Mouse (Mus musculus): ENCODE data around the gene Vav3. TPM values are rescaled to one million over a fixed set of nuclear protein-coding genes. Genes with fewer than 3 reads are reported as not detected.

Vav3 gene
- polyA plus RNA-seq, 1 experiment, result 3.8 TPM

DNA sequence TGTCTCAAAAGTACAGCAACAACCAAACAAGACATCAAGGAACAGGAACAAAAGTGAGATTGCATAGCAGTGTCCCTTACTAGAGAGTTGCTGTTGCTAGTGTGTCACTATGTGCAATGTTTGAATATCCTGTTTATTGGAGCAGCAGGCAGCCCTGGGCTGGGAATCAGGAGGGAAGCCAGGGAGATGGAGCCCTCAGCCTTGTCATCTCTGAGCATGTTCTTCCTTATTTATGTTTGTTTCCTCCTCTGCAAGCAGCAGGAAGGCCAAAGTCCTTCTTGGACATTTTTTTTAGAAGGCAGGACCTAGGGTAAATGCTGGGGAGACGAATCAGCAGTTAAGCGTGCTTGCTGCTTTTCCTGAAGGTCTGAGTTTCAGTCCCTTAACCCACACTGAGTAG lies 140.2 kb downstream of the Vav3 start:
- TF ChIP-seq POLR2A (IDR thresholded peaks at IDR 0.05; ENCODE audit: extremely low read depth, insufficient read depth, low read length) (no peak), CTCF (IDR thresholded peaks at IDR 0.05; ENCODE audit: extremely low read depth, insufficient read depth, low read length) (no peak)
- H3K4me1 ChIP-seq (ENCODE audit: control insufficient read depth, insufficient read depth, low read length), result peaks cover 1% of the 10 kb centered on the region
- H3K4me3 ChIP-seq (ENCODE audit: insufficient read depth, low read length), result no peak overlapping the region
- no peak overlapping the region for H3K27ac ChIP-seq (ENCODE audit: insufficient read depth, low read length)

DNA sequence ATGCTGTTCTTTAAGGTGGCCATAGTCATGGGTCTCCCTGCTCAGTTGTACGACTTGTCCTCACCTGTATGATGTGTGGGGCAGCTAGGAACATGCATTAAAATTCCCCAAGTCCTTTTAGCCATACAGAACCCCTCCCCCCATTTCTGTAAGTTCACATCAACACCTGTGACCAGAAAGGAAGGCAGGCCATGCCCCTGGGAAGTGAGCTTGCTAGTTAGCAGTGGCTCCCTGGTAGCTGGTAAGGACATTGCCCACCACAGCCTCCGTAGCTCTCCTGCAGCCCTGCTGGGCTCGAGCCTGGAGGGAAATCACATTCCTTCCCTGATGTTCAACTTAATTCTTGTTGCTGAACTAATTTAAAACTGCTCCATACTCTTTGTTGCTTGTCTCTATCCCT lies 146.3 kb downstream of the Vav3 start:
- Histone ChIP-seq H3K27ac (ENCODE audit: insufficient read depth, low read length) (no peak overlapping the region), H3K4me3 (ENCODE audit: insufficient read depth, low read length) (no peak overlapping the region), H3K4me1 (ENCODE audit: control insufficient read depth, insufficient read depth, low read length) (no peaks in the 10 kb centered on the region)
- TF ChIP-seq CTCF (IDR thresholded peaks at IDR 0.05; ENCODE audit: extremely low read depth, insufficient read depth, low read length), result no peak
- no peak for TF ChIP-seq POLR2A (IDR thresholded peaks at IDR 0.05; ENCODE audit: extremely low read depth, insufficient read depth, low read length)

DNA sequence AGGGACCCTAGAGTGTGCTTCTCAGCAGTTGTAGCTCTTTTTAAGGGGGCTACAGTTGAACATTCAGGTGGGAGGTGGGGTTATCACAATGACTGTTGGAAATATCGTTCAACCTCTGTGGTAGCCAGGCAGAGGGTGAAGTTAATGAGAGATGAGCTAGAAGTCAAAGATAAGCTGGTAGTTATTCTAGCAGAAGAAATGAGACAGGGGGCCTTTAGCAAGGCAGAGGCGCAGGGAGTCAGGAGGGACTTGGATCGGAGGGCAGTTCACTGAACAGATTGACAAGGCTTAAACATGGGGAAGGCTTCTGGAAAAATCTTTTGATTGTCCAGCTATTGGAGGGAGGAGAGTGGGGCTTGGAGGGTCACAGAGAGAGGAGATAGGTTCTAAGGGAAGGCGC lies 147.4 kb downstream of the Vav3 start:
- Histone ChIP-seq H3K27ac (ENCODE audit: insufficient read depth, low read length) (no peak overlapping the region), H3K4me1 (ENCODE audit: control insufficient read depth, insufficient read depth, low read length) (no peaks in the 10 kb centered on the region), H3K4me3 (ENCODE audit: insufficient read depth, low read length) (no peak overlapping the region)
- TF ChIP-seq POLR2A (IDR thresholded peaks at IDR 0.05; ENCODE audit: extremely low read depth, insufficient read depth, low read length), result no peak

DNA sequence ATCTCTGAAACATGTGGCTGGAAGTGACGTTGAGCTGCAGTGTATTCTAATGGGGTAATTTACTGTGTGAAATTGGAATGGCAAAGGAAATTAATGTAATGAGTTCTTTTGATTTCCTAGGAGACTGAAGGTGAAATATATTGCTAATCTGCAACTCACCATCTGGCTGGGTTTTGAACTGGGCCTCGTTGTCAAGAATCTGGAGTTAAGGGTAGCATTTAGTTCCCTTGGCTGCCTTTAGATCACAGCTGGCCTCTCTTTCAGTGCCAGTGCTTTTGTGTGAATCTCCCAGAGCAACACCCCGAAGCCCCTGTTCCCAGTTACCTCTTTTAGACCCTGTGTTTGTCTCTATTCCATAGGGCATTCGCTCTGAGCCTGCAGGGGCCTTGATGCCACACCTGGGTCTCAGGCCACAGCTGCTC lies 148.3 kb downstream of the Vav3 start:
- TF ChIP-seq POLR2A (IDR thresholded peaks at IDR 0.05; ENCODE audit: extremely low read depth, insufficient read depth, low read length), result no peak
- TF ChIP-seq CTCF (IDR thresholded peaks at IDR 0.05; ENCODE audit: extremely low read depth, insufficient read depth, low read length), result no peak
- Histone ChIP-seq H3K4me1 (ENCODE audit: control insufficient read depth, insufficient read depth, low read length) (no peaks in the 10 kb centered on the region), H3K4me3 (ENCODE audit: insufficient read depth, low read length) (no peak overlapping the region), H3K27ac (ENCODE audit: insufficient read depth, low read length) (no peak overlapping the region)

DNA sequence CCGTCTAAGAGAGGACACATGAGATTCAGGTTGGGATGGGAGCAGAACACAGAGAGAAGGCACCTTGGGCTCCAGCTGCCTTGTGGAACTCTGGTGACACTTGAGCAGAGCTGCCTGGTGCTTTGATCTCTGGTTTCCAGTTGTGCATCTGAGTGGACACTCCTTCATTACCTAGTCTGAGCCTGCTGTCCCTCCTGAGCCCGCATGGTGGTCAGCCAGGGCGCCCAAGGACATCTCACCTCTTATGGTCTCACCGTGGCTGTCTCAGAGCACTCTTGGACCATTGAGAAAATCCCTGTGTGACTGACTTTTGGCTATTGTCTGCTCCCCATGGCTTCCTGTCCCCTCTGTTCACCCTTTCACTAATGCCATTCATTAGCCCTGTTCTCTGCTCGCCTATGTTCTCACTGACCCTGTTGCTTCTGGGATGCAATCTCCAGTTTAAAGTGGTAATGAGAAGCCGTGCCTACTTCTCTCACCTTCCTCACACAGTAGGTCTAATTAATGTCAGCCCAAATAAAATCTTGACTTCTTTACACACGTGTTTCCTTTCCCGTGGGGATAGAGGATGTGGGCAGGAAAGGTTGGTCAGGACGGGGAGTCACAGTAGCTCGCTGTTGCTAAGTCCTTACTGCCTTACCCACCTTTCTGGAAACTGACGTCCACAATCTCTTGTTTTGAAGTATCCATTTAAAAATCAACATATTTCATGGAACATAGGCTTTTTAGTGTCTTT lies 150.3 kb downstream of the Vav3 start:
- H3K4me3 ChIP-seq (ENCODE audit: insufficient read depth, low read length), result no peak overlapping the region
- no peak overlapping the region for H3K27ac ChIP-seq (ENCODE audit: insufficient read depth, low read length)
- TF ChIP-seq CTCF (IDR thresholded peaks at IDR 0.05; ENCODE audit: extremely low read depth, insufficient read depth, low read length), result no peak
- TF ChIP-seq POLR2A (IDR thresholded peaks at IDR 0.05; ENCODE audit: extremely low read depth, insufficient read depth, low read length), result no peak
- H3K4me1 ChIP-seq (ENCODE audit: control insufficient read depth, insufficient read depth, low read length), result no peaks in the 10 kb centered on the region

DNA sequence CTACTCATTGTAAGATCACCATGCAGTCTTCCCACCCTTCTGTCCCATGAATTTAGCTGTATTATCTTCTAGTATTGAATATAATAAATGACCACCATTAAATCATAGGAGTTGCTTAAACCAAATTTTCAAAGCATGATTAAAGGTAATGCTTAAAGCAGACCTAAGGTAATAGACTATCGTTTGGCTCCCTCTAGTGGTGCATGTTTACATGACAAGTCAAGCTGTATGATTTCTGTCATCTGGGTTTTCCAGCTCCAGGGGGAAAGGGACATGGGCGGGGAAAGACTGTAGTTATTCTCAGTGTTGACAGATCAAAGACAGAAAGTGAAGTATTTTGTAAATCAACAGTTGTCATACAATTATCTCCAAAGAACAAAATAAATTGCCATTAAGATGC lies 151.1 kb downstream of the Vav3 start:
- TF ChIP-seq POLR2A (IDR thresholded peaks at IDR 0.05; ENCODE audit: extremely low read depth, insufficient read depth, low read length), result no peak
- peak; percentile 47; the same call in 1 of the 2 replicates for TF ChIP-seq CTCF (IDR thresholded peaks at IDR 0.05; ENCODE audit: extremely low read depth, insufficient read depth, low read length)
- Histone ChIP-seq H3K4me1 (ENCODE audit: control insufficient read depth, insufficient read depth, low read length) (no peaks in the 10 kb centered on the region), H3K27ac (ENCODE audit: insufficient read depth, low read length) (no peak overlapping the region), H3K4me3 (ENCODE audit: insufficient read depth, low read length) (no peak overlapping the region)

DNA sequence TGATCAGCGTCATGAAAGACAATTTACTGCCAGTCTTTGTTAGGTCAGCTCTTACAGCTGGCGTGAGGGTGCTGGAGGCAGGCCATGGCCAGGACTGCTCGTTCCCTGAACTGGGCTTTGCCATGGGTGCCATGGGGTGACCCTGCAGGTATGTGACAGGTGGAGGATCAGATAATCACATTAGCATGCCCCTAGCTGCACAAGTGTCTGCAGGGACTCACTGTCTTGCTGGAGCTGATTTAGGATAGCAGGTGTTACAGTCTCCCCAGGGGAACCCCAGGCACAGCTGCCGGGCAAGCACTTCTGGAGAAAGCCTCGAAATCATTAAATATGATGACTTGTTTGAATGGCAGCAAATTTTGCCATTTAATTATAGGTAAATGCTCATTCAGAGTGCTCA lies 156.0 kb downstream of the Vav3 start:
- no peak overlapping the region for H3K27ac ChIP-seq (ENCODE audit: insufficient read depth, low read length)
- no peak overlapping the region for H3K4me3 ChIP-seq (ENCODE audit: insufficient read depth, low read length)
- no peak for TF ChIP-seq POLR2A (IDR thresholded peaks at IDR 0.05; ENCODE audit: extremely low read depth, insufficient read depth, low read length)
- no peak for TF ChIP-seq CTCF (IDR thresholded peaks at IDR 0.05; ENCODE audit: extremely low read depth, insufficient read depth, low read length)
- no peaks in the 10 kb centered on the region for H3K4me1 ChIP-seq (ENCODE audit: control insufficient read depth, insufficient read depth, low read length)

DNA sequence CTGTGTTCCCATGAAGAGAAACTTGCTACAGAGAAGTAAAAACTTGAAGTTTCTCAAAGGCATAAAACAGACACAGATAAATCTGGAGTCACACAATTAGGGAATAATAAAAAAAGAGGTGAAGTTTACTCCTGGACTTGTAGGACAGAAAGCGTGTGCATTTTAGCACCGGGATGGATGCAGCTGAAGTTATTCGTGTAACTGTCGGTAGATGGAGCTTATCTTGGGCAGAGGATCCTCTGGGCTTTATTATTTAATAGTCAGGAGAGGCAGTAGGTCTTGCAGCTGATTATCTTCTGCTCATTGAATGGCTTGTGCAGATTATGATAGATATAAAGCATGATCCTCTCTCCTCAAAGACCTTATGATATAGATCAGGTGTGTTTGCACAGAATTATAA lies 156.6 kb downstream of the Vav3 start:
- Histone ChIP-seq H3K4me1 (ENCODE audit: control insufficient read depth, insufficient read depth, low read length) (no peaks in the 10 kb centered on the region), H3K27ac (ENCODE audit: insufficient read depth, low read length) (no peak overlapping the region), H3K4me3 (ENCODE audit: insufficient read depth, low read length) (no peak overlapping the region)
- no peak for TF ChIP-seq POLR2A (IDR thresholded peaks at IDR 0.05; ENCODE audit: extremely low read depth, insufficient read depth, low read length)
- TF ChIP-seq CTCF (IDR thresholded peaks at IDR 0.05; ENCODE audit: extremely low read depth, insufficient read depth, low read length), result no peak

DNA sequence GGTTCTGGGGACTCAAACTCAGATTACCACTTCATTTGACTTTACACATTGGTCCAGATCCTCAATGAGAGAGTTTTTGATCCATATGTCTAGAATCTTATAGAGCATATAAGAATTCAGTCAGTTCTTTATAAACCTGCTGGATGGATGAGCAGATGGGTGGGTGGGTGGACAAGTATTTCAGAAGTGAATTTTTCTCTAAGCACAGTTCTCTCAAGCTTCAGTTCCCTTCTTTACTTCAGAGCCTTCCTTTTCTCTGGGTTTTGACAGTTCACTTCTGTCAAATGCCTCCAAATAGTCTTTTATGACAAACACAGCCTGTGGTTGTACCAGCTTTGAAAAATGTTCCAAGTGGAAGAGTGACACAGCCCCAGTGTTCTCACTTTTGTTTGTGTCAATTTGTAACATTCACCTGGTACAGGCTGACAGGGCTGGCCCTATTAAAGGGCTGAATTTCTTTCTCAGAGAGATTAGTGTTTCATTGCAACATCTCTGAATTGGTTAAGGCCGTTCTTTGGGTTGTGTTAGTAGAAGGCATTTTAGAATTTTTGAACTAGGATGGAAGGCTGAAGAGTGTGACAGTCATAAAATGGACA lies 159.5 kb downstream of the Vav3 start:
- no peaks in the 10 kb centered on the region for H3K4me1 ChIP-seq (ENCODE audit: control insufficient read depth, insufficient read depth, low read length)
- H3K4me3 ChIP-seq (ENCODE audit: insufficient read depth, low read length), result no peak overlapping the region

DNA sequence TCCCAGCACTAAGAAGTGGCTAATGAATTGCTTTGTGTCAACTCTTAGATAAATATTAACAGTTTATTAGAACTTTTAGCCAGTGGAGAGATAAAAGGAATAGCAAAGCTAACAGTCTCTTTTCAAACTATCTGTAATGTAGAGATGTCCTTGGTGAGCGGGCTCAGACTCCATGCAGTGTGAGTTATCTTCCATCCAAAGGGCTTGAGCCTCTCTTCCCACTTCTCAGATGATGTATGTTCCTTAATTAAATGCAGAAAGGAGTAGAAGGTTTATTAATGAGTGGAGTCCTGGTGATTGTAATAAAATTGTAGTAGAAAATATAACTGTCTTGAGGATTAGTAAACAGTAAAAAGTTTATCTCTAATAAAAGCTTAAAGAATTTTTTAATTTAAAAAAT lies 169.3 kb downstream of the Vav3 start:
- Histone ChIP-seq H3K27ac (ENCODE audit: insufficient read depth, low read length) (no peak overlapping the region), H3K4me3 (ENCODE audit: insufficient read depth, low read length) (no peak overlapping the region)
- TF ChIP-seq CTCF (IDR thresholded peaks at IDR 0.05; ENCODE audit: extremely low read depth, insufficient read depth, low read length) (no peak), POLR2A (IDR thresholded peaks at IDR 0.05; ENCODE audit: extremely low read depth, insufficient read depth, low read length) (no peak)

More for the DNA sequence above, 159.5 kb downstream of the Vav3 start:
- TF ChIP-seq CTCF (IDR thresholded peaks at IDR 0.05; ENCODE audit: extremely low read depth, insufficient read depth, low read length), result no peak
- TF ChIP-seq POLR2A (IDR thresholded peaks at IDR 0.05; ENCODE audit: extremely low read depth, insufficient read depth, low read length), result no peak
- H3K27ac ChIP-seq (ENCODE audit: insufficient read depth, low read length), result no peak overlapping the region

More for the DNA sequence above, 169.3 kb downstream of the Vav3 start:
- no peaks in the 10 kb centered on the region for H3K4me1 ChIP-seq (ENCODE audit: control insufficient read depth, insufficient read depth, low read length)

Measured in cortical plate, adult 2 months (tissue).